Mouse (Mus musculus) CH12.LX (cell line): ENCODE results near the gene C2cd4c.

Experiments
- CTCF ChIP-seq, 2 experiments: IDR thresholded peaks in 1 of 2; conservative IDR thresholded peaks in 1 of 2; 2 replicates each; pipeline ENCODE4 v1.5.1; 2011 to 2012; ENCODE audit warnings: low read depth in 2 of 2, low read length in 2 of 2, improper control_type of control experiment in 1 of 2, inconsistent platforms in 1 of 2, mild to moderate bottlenecking in 1 of 2, moderate library complexity in 1 of 2
- EP300 ChIP-seq: IDR thresholded peaks from 2 replicates; pipeline ENCODE4 v1.6.1; 2011; ENCODE audit warnings: low read length, improper control_type of control experiment
- GABPA ChIP-seq: IDR thresholded peaks from 2 replicates; pipeline ENCODE4 v1.6.1; 2012; ENCODE audit warnings: low read depth, low read length, improper control_type of control experiment, inconsistent platforms; ENCODE audit not compliant: insufficient replicate concordance
- HCFC1 ChIP-seq: IDR thresholded peaks from 2 replicates; pipeline ENCODE4 v1.6.1; 2012; ENCODE audit warnings: low read depth, mild to moderate bottlenecking, inconsistent platforms, low read length, improper control_type of control experiment
- MYC ChIP-seq: IDR thresholded peaks from 2 replicates; pipeline ENCODE4 v1.6.1; 2011; ENCODE audit warnings: low read depth, mild to moderate bottlenecking, improper control_type of control experiment, low read length
- NELFE ChIP-seq: IDR thresholded peaks from 2 replicates; pipeline ENCODE4 v1.6.1; 2011; ENCODE audit warnings: low read depth, low read length, improper control_type of control experiment
- RCOR1 ChIP-seq: conservative IDR thresholded peaks from 2 replicates; pipeline ENCODE4 v1.6.1; 2012; ENCODE audit warnings: low read depth, mild to moderate bottlenecking, inconsistent platforms, low read length, improper control_type of control experiment
- SIN3A ChIP-seq: IDR thresholded peaks from 2 replicates; pipeline ENCODE4 v1.6.1; 2012; ENCODE audit warnings: low read length, improper control_type of control experiment, inconsistent platforms
- SMC3 ChIP-seq: IDR thresholded peaks from 2 replicates; pipeline ENCODE4 v1.6.1; 2011; ENCODE audit warnings: low read depth, low read length, improper control_type of control experiment
- ZC3H11A ChIP-seq: IDR thresholded peaks from 2 replicates; pipeline ENCODE4 v1.6.1; 2012; ENCODE audit warnings: low read depth, mild to moderate bottlenecking, inconsistent platforms, low read length, improper control_type of control experiment

GRCm38 (mm10) chr10:79606537-79606936, 7.3 kb downstream of the C2cd4c start:
- no peak for TF ChIP-seq EP300
- TF ChIP-seq RCOR1, result no peak
- no peak for TF ChIP-seq CTCF (conservative IDR thresholded peaks at IDR 0.05 in 1 of 2, IDR thresholded peaks at IDR 0.05 in 1 of 2; ENCODE audit: low read depth in 2 of 2, low read length in 2 of 2)
- TF ChIP-seq MYC, result no peak
- TF ChIP-seq SIN3A, result no peak
- no peak for TF ChIP-seq NELFE
- no peak for TF ChIP-seq GABPA
- TF ChIP-seq HCFC1, result no peak
- no peak for TF ChIP-seq ZC3H11A
- no peak for TF ChIP-seq SMC3
